Mouse (Mus musculus) brown adipose tissue, adult 24 weeks (tissue): ENCODE results near the gene Znrf1. TPM values are rescaled to one million over a fixed set of nuclear protein-coding genes. Genes with fewer than 3 reads are reported as not detected.

Source experiments
- H3K27ac ChIP-seq: fragments of 200-500 bp; replicated peaks from 2 replicates; pipeline ENCODE4 v1.5.1; 2012; ENCODE audit warnings: low read depth, mild to moderate bottlenecking, low read length
- H3K4me1 ChIP-seq: fragments of 200-500 bp; 2 replicates; pipeline ENCODE4 v1.6.1; 2012; ENCODE audit warnings: low read length, mixed read lengths; ENCODE audit not compliant: control insufficient read depth, insufficient read depth, insufficient read length
- H3K4me3 ChIP-seq: fragments of 200-500 bp; 2 replicates; pipeline ENCODE4 v1.5.1; 2012; ENCODE audit warnings: low read depth, mild to moderate bottlenecking, low read length, moderate library complexity; ENCODE audit not compliant: insufficient read depth
- polyA plus RNA-seq: library from polyadenylated mRNA; stranded (reverse); fragments of >200 nt; gene quantifications from 2 replicates; pipeline ENCODE4 v1.2.4, GENCODE M21; 2012; ENCODE audit not compliant: missing spikeins, insufficient read depth, insufficient read length

Znrf1 gene
- polyA plus RNA-seq, 1 experiment, result 17.6 TPM

GRCm38 (mm10) chr8:111571661-111572060 lies 35.8 kb downstream of the Znrf1 start:
- no peak overlapping the region for H3K27ac ChIP-seq
- H3K4me1 ChIP-seq, result peaks cover 15% of the 10 kb centered on the region

GRCm38 (mm10) chr8:111572431-111572830 lies 36.5 kb downstream of the Znrf1 start:
- Histone ChIP-seq H3K27ac (no peak overlapping the region), H3K4me1 (peaks cover 18% of the 10 kb centered on the region), H3K4me3 (no peak overlapping the region)

More at GRCm38 (mm10) chr8:111571661-111572060, 35.8 kb downstream of the Znrf1 start:
- H3K4me3 ChIP-seq, result no peak overlapping the region

GRCm38 (mm10) chr8:111573583-111573982 lies 37.7 kb downstream of the Znrf1 start:
- no peak overlapping the region for H3K27ac ChIP-seq
- H3K4me3 ChIP-seq, result no peak overlapping the region

GRCm38 (mm10) chr8:111574016-111574415 lies 38.1 kb downstream of the Znrf1 start:
- Histone ChIP-seq H3K4me3 (no peak overlapping the region), H3K4me1 (peaks cover 15% of the 10 kb centered on the region), H3K27ac (no peak overlapping the region)

More at GRCm38 (mm10) chr8:111573583-111573982, 37.7 kb downstream of the Znrf1 start:
- H3K4me1 ChIP-seq, result peaks cover 16% of the 10 kb centered on the region

- no peak overlapping the region for H3K4me3 ChIP-seq
- no peak overlapping the region for H3K27ac ChIP-seq
- H3K4me1 ChIP-seq, result peaks cover 11% of the 10 kb centered on the region
These were observed 39.6 kb downstream of the Znrf1 start for GRCm38 (mm10) chr8:111575492-111575891.

GRCm38 (mm10) chr8:111576501-111576900 lies 40.6 kb downstream of the Znrf1 start:
- Histone ChIP-seq H3K27ac (no peak overlapping the region), H3K4me3 (no peak overlapping the region), H3K4me1 (peaks cover 11% of the 10 kb centered on the region)

GRCm38 (mm10) chr8:111577880-111578533 lies 42.1 kb downstream of the Znrf1 start:
- Histone ChIP-seq H3K27ac (no peak overlapping the region), H3K4me3 (no peak overlapping the region), H3K4me1 (peaks cover 6% of the 10 kb centered on the region)

GRCm38 (mm10) chr8:111579318-111579717 lies 43.4 kb downstream of the Znrf1 start:
- peaks cover 6% of the 10 kb centered on the region; the same call in 1 of the 2 replicates for H3K4me1 ChIP-seq
- no peak overlapping the region for H3K4me3 ChIP-seq
- H3K27ac ChIP-seq, result no peak overlapping the region

GRCm38 (mm10) chr8:111580306-111580705 lies 44.4 kb downstream of the Znrf1 start:
- H3K4me3 ChIP-seq, result no peak overlapping the region
- H3K4me1 ChIP-seq, result peaks cover 6% of the 10 kb centered on the region; the same call in 1 of the 2 replicates
- H3K27ac ChIP-seq, result no peak overlapping the region

- Histone ChIP-seq H3K4me3 (no peak overlapping the region), H3K4me1 (peaks cover 5% of the 10 kb centered on the region; the same call in 1 of the 2 replicates), H3K27ac (no peak overlapping the region)
These were observed 46.5 kb downstream of the Znrf1 start for GRCm38 (mm10) chr8:111582386-111582785.

GRCm38 (mm10) chr8:111584946-111585345 lies 49.0 kb downstream of the Znrf1 start:
- Histone ChIP-seq H3K4me3 (no peak overlapping the region), H3K27ac (peak overlapping the region; percentile 30; the same call in 1 of the 2 replicates), H3K4me1 (peaks cover 3% of the 10 kb centered on the region; the same call in 1 of the 2 replicates)

GRCm38 (mm10) chr8:111587545-111588094 lies 51.7 kb downstream of the Znrf1 start:
- H3K27ac ChIP-seq, result no peak overlapping the region
- H3K4me1 ChIP-seq, result peaks cover 16% of the 10 kb centered on the region
- H3K4me3 ChIP-seq, result no peak overlapping the region

- Histone ChIP-seq H3K4me3 (no peak overlapping the region), H3K27ac (no peak overlapping the region), H3K4me1 (peaks cover 23% of the 10 kb centered on the region)
These were observed 52.4 kb downstream of the Znrf1 start for GRCm38 (mm10) chr8:111588336-111588735.

- H3K4me3 ChIP-seq, result no peak overlapping the region
- H3K27ac ChIP-seq, result no peak overlapping the region
- H3K4me1 ChIP-seq, result peaks cover 38% of the 10 kb centered on the region
These were observed 54.3 kb downstream of the Znrf1 start for GRCm38 (mm10) chr8:111590214-111590613.

- Histone ChIP-seq H3K4me3 (no peak overlapping the region), H3K27ac (no peak overlapping the region), H3K4me1 (peaks cover 44% of the 10 kb centered on the region)
These were observed 55.3 kb downstream of the Znrf1 start for GRCm38 (mm10) chr8:111591176-111591575.

GRCm38 (mm10) chr8:111592390-111592910 lies 56.6 kb downstream of the Znrf1 start:
- Histone ChIP-seq H3K4me1 (peaks cover 50% of the 10 kb centered on the region), H3K4me3 (no peak overlapping the region), H3K27ac (no peak overlapping the region)
